Mouse (Mus musculus) cortical plate, adult 2 months (tissue): Measurements from ENCODE around the gene Hoxd10.

Experiments used
- CTCF ChIP-seq: fragments of 200-500 bp; IDR thresholded peaks from 2 replicates; pipeline ENCODE4 v1.5.1; 2011; ENCODE audit warnings: mild to moderate bottlenecking, control low read depth, low read length; ENCODE audit not compliant: insufficient read depth; ENCODE audit errors: extremely low read depth
- POLR2A ChIP-seq: fragments of 200-500 bp; IDR thresholded peaks from 2 replicates; pipeline ENCODE4 v1.6.1; 2011; ENCODE audit warnings: mild to moderate bottlenecking, low read length, control low read depth; ENCODE audit not compliant: insufficient read depth; ENCODE audit errors: extremely low read depth

DNA sequence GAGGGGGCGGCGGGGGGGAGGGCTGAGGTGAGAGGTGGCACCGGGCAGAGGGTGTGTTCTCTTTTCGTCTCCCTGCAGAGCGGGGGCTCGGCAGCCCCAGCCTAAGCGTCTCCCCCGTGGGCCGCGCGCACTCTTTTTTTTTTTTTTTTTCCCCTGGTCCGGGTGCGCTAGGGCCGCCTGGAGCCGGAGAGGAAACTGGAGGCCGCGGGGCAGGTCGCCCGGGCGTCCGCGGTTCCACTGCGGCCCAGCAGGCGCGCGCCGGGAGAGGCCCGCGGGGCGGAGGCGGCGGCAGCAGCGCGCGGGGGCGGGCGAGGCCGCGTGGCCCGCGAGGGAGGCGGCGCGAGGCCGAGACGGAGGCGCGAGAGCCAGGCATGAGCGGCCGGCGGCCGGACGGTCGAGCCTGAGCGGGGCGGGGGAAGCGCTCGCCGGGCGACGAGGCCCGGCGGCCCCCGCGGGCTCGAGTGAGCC, 13.3 kb downstream of the Hoxd10 start:
- no peak for TF ChIP-seq POLR2A
- TF ChIP-seq CTCF: no peak
